Mouse (Mus musculus) liver, adult 2 months (tissue): ENCODE data around the gene Mtx1.

Source experiments
- CTCF ChIP-seq: fragments of 200-500 bp; IDR thresholded peaks from 2 replicates; pipeline ENCODE4 v1.5.1; 2011; ENCODE audit warnings: low read depth, low read length, control low read depth
- POLR2A ChIP-seq: fragments of 200-500 bp; IDR thresholded peaks from 2 replicates; pipeline ENCODE4 v1.6.1; 2011; ENCODE audit warnings: low read length, control low read depth; ENCODE audit not compliant: insufficient read depth; ENCODE audit errors: extremely low read depth

- TF ChIP-seq CTCF (no peak), POLR2A (no peak)
Observed at GRCm38 (mm10) chr3:89256177-89256576, 29.3 kb upstream of the Mtx1 start.
